Mouse (Mus musculus): ENCODE results near the gene Spout1. TPM values are rescaled to one million over a fixed set of nuclear protein-coding genes. Genes with fewer than 3 reads are reported as not detected.
A peak's percentile ranks its signal among the peaks of the same experiment; 100 is the strongest.

Gene Spout1
- polyA plus RNA-seq, 1 experiment from 2014 or later = 79.7 TPM

DNA sequence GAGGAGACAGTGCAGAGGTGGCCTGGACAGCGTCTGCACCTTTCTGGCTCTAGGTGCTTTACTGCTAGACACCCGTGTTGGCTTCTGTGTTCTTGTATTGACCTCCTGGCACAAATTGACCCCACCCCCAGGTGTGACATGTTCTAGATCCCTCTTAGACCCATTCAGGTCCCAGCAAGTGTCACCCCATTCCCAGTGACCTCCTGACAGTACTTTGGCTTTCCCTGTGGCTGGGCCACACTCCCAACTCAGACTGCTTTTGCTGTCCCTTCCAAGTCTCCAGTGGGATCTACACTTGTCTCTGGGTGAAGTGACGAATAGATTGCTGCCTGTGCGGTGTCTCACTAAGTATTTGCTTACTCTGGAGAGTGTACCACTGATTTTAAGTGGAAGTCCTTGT, 29.1 kb upstream of the Spout1 start:
- 82% methylated on average over 4 of the region's 4 CpGs for WGBS
- Histone ChIP-seq H3K4me2 (ENCODE audit: low read depth, low read length, severe bottlenecking) (no peak overlapping the region), H3K9ac (ENCODE audit: low read length) (no peak overlapping the region), H3K4me1 (replicated peaks; ENCODE audit: control insufficient read depth, insufficient read depth, low read length) (peaks cover 3% of the 10 kb centered on the region), H3K27me3 (ENCODE audit: control insufficient read depth, insufficient read depth, low read length) (no peaks in the 10 kb centered on the region), H3K9me3 (ENCODE audit: control insufficient read depth, low read length) (no peaks in the 10 kb centered on the region), H3K36me3 (ENCODE audit: control insufficient read depth, insufficient read depth, low read length) (no peaks in the 10 kb centered on the region), H3K27ac (ENCODE audit: low read depth, low read length) (no peak overlapping the region), H3K4me3 (ENCODE audit: low read depth, low read length) (no peak overlapping the region)
- ATAC-seq (replicated peaks; ENCODE audit: low FRiP score) (no peak), DNase-seq (ENCODE audit: low spot score) (no peak)

DNA sequence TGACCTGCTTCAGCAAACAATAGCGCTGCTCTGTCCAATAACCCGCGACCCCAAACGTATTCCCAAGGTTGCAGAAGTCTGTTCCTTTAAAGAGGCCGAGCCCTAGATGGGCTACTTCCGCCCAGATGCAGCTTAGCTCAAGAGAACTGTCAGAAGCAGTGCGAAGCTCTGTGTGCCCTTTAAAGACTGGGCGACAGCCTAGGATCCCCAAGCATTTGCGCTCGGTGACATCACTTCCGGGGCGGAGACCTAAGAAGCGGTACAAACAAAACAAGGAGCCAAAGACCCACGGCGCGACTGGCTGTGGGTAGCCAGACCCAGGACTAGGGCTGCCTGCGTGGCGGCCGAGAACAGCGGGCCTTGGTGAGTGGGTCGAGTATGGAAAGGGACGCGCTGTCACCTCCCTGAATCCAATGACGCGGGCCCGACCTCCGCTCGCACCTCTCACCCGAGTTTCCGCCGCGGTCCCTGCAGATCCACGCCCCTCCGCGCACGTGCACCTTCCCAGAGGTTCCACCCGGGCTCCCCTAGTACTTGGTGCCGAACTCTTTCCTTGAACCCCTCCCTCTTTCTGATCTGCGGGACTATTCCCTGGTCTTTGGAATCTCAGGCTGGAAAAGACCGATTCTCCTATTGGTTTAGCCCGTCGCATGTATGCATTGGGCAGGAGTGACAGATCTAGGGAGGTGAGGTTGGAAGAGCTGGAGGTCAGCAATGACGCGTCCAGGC, 27.5 kb upstream of the Spout1 start, which contains the start of gene Kyat1:
TSS of gene Kyat1 (minus strand) at position 219 of the 729 bp plus-strand sequence.
- Histone ChIP-seq H3K27ac (ENCODE audit: low read depth, low read length) (no peak within 1 kb of the TSS), H3K9ac (ENCODE audit: low read length) (peak within 1 kb of the TSS; percentile 58), H3K4me2 (ENCODE audit: low read depth, low read length, severe bottlenecking) (peak within 1 kb of the TSS; percentile 79), H3K27me3 (ENCODE audit: control insufficient read depth, insufficient read depth, low read length) (no peaks in the 10 kb centered on the region), H3K36me3 (ENCODE audit: control insufficient read depth, insufficient read depth, low read length) (no peaks in the 10 kb centered on the region), H3K4me1 (replicated peaks; ENCODE audit: control insufficient read depth, insufficient read depth, low read length) (peaks cover 3% of the 10 kb centered on the region), H3K4me3 (ENCODE audit: low read depth, low read length) (peak within 1 kb of the TSS; percentile 64), H3K9me3 (ENCODE audit: control insufficient read depth, low read length) (no peaks in the 10 kb centered on the region)
- ATAC-seq (replicated peaks; ENCODE audit: low FRiP score) (peak; percentile 95), DNase-seq (ENCODE audit: low spot score) (peak; percentile 93)
- WGBS = under 1% methylated on average over 44 of the region's 44 CpGs

DNA sequence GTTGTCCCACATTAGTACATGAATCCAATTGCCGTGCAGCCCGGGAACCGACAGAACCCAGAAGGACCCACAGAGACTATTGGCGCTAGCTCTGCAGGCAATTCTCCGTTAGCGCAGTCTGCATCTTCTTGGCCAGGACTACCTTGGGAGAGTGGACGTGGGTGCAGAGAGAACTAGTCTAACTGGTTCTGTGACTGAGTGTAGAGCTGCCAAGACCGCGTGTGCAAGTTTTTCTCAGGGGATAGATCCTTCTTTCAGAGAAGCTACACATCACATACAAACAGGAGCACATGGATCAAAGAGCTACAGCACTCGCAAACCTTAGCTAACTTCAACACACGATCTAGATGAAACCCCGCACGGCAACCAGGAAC, 27.0 kb upstream of the Spout1 start:
- H3K27me3 ChIP-seq (ENCODE audit: control insufficient read depth, insufficient read depth, low read length) = no peaks in the 10 kb centered on the region
- H3K4me2 ChIP-seq (ENCODE audit: low read depth, low read length, severe bottlenecking) = peak overlapping the region; percentile 79
- WGBS = 2% methylated on average over 13 of the region's 13 CpGs
- peak; percentile 44; the same call in 1 of the 2 replicates for ATAC-seq (replicated peaks; ENCODE audit: low FRiP score)
- no peaks in the 10 kb centered on the region for H3K9me3 ChIP-seq (ENCODE audit: control insufficient read depth, low read length)
- no peak overlapping the region for H3K27ac ChIP-seq (ENCODE audit: low read depth, low read length)
- peak overlapping the region; percentile 58 for H3K9ac ChIP-seq (ENCODE audit: low read length)
- no peak for DNase-seq (ENCODE audit: low spot score)
- peak overlapping the region; percentile 64 for H3K4me3 ChIP-seq (ENCODE audit: low read depth, low read length)
- H3K4me1 ChIP-seq (replicated peaks; ENCODE audit: control insufficient read depth, insufficient read depth, low read length) = peaks cover 3% of the 10 kb centered on the region
- H3K36me3 ChIP-seq (ENCODE audit: control insufficient read depth, insufficient read depth, low read length) = no peaks in the 10 kb centered on the region

- Histone ChIP-seq H3K4me2 (ENCODE audit: low read depth, low read length, severe bottlenecking) (no peak overlapping the region), H3K27ac (ENCODE audit: low read depth, low read length) (no peak overlapping the region), H3K27me3 (ENCODE audit: control insufficient read depth, insufficient read depth, low read length) (no peaks in the 10 kb centered on the region), H3K4me1 (replicated peaks; ENCODE audit: control insufficient read depth, insufficient read depth, low read length) (peaks cover 3% of the 10 kb centered on the region), H3K4me3 (ENCODE audit: low read depth, low read length) (no peak overlapping the region), H3K36me3 (ENCODE audit: control insufficient read depth, insufficient read depth, low read length) (no peaks in the 10 kb centered on the region), H3K9ac (ENCODE audit: low read length) (no peak overlapping the region), H3K9me3 (ENCODE audit: control insufficient read depth, low read length) (no peaks in the 10 kb centered on the region)
- WGBS = 73% methylated on average over 7 of the region's 7 CpGs
- ATAC-seq (replicated peaks; ENCODE audit: low FRiP score) (no peak), DNase-seq (ENCODE audit: low spot score) (no peak)
Measured at GRCm38 (mm10) chr2:30203439-30203838, 25.2 kb upstream of the Spout1 start.

DNA sequence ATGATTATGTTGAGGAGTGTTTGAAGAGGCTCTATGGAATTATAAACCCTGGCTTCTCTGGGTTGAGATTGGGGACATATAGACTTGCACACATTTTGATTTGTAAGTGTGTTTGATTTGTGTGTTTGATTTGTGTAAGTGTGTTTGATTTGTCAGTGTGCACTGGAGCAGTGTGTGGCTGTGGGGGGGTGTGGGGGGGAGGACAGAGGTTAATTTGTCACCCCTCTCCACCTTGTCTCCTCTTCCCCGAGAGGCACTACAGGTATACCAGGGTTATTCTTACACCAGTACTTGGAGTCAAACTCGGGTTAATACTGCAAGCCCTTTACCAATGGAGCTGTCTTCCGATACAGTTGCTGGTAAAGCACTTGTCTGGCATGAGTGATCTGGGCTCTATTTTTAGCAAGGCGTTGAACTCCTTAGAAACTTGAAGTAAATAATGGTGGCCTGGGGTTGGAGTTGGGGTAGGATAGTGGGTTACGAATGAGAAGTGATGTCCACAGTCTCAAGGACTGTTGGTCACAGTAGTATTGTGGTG, 22.2 kb upstream of the Spout1 start:
- WGBS = 90% methylated on average over 5 of the region's 5 CpGs

DNA sequence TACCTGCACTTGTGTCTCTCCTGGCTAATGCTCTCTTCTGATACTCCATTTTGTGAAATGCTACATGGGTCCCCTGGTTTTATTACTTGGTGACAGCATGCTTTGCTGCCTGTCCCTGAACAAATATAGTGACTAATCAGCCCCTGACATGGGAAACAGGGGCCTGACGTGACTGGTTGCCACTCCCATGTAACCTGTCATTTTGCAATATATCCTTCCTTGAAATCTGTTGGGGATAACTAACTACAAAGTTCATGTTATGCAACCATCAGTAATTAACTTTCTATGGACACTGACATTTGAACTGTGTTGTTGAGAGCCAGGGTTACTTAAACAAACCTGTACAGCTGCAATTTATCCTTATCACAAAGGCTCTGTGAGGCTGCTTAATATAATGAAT, 21.7 kb upstream of the Spout1 start:
- H3K27me3 ChIP-seq (ENCODE audit: control insufficient read depth, insufficient read depth, low read length) = no peaks in the 10 kb centered on the region
- ATAC-seq (replicated peaks; ENCODE audit: low FRiP score) (no peak), DNase-seq (ENCODE audit: low spot score) (no peak)
- no peak overlapping the region for H3K4me2 ChIP-seq (ENCODE audit: low read depth, low read length, severe bottlenecking)
- H3K27ac ChIP-seq (ENCODE audit: low read depth, low read length) = no peak overlapping the region
- H3K36me3 ChIP-seq (ENCODE audit: control insufficient read depth, insufficient read depth, low read length) = no peaks in the 10 kb centered on the region
- 79% methylated on average over 1 of the region's 1 CpGs for WGBS
- H3K9ac ChIP-seq (ENCODE audit: low read length) = no peak overlapping the region
- no peaks in the 10 kb centered on the region; the same call in 1 of the 2 replicates for H3K4me1 ChIP-seq (replicated peaks; ENCODE audit: control insufficient read depth, insufficient read depth, low read length)
- H3K9me3 ChIP-seq (ENCODE audit: control insufficient read depth, low read length) = no peaks in the 10 kb centered on the region
- H3K4me3 ChIP-seq (ENCODE audit: low read depth, low read length) = no peak overlapping the region

More for the DNA sequence above, 22.2 kb upstream of the Spout1 start:
- Histone ChIP-seq H3K27ac (ENCODE audit: low read depth, low read length) (no peak overlapping the region), H3K9ac (ENCODE audit: low read length) (no peak overlapping the region), H3K4me1 (replicated peaks; ENCODE audit: control insufficient read depth, insufficient read depth, low read length) (no peaks in the 10 kb centered on the region; the same call in 1 of the 2 replicates), H3K36me3 (ENCODE audit: control insufficient read depth, insufficient read depth, low read length) (no peaks in the 10 kb centered on the region), H3K9me3 (ENCODE audit: control insufficient read depth, low read length) (no peaks in the 10 kb centered on the region), H3K4me3 (ENCODE audit: low read depth, low read length) (no peak overlapping the region), H3K4me2 (ENCODE audit: low read depth, low read length, severe bottlenecking) (no peak overlapping the region), H3K27me3 (ENCODE audit: control insufficient read depth, insufficient read depth, low read length) (no peaks in the 10 kb centered on the region)
- ATAC-seq (replicated peaks; ENCODE audit: low FRiP score) (no peak), DNase-seq (ENCODE audit: low spot score) (no peak)

- Histone ChIP-seq H3K27me3 (ENCODE audit: control insufficient read depth, insufficient read depth, low read length) (no peaks in the 10 kb centered on the region), H3K4me2 (ENCODE audit: low read depth, low read length, severe bottlenecking) (no peak overlapping the region), H3K4me1 (replicated peaks; ENCODE audit: control insufficient read depth, insufficient read depth, low read length) (no peaks in the 10 kb centered on the region), H3K9me3 (ENCODE audit: control insufficient read depth, low read length) (no peaks in the 10 kb centered on the region), H3K27ac (ENCODE audit: low read depth, low read length) (no peak overlapping the region), H3K36me3 (ENCODE audit: control insufficient read depth, insufficient read depth, low read length) (no peaks in the 10 kb centered on the region), H3K9ac (ENCODE audit: low read length) (no peak overlapping the region), H3K4me3 (ENCODE audit: low read depth, low read length) (no peak overlapping the region)
- no peak for DNase-seq (ENCODE audit: low spot score)
- 74% methylated on average over 4 of the region's 4 CpGs for WGBS
- no peak for ATAC-seq (replicated peaks; ENCODE audit: low FRiP score)
Measured at GRCm38 (mm10) chr2:30198021-30198420, 19.8 kb upstream of the Spout1 start.

GRCm38 (mm10) chr2:30194656-30195055, 16.4 kb upstream of the Spout1 start:
- no peak for ATAC-seq (replicated peaks; ENCODE audit: low FRiP score)

More at GRCm38 (mm10) chr2:30194656-30195055, 16.4 kb upstream of the Spout1 start:
- H3K9ac ChIP-seq (ENCODE audit: low read length) = no peak overlapping the region
- H3K4me2 ChIP-seq (ENCODE audit: low read depth, low read length, severe bottlenecking) = no peak overlapping the region
- no peak overlapping the region for H3K4me3 ChIP-seq (ENCODE audit: low read depth, low read length)
- H3K4me1 ChIP-seq (replicated peaks; ENCODE audit: control insufficient read depth, insufficient read depth, low read length) = no peaks in the 10 kb centered on the region
- H3K9me3 ChIP-seq (ENCODE audit: control insufficient read depth, low read length) = no peaks in the 10 kb centered on the region
- no peaks in the 10 kb centered on the region for H3K27me3 ChIP-seq (ENCODE audit: control insufficient read depth, insufficient read depth, low read length)
- WGBS = 85% methylated on average over 3 of the region's 3 CpGs
- no peak for DNase-seq (ENCODE audit: low spot score)
- H3K36me3 ChIP-seq (ENCODE audit: control insufficient read depth, insufficient read depth, low read length) = no peaks in the 10 kb centered on the region
- no peak overlapping the region for H3K27ac ChIP-seq (ENCODE audit: low read depth, low read length)
